Mouse (Mus musculus): Measurements from ENCODE around the gene Nrd1. TPM values are rescaled to one million over a fixed set of nuclear protein-coding genes. Genes with fewer than 3 reads are reported as not detected.

Nrd1 gene
- polyA plus RNA-seq, 1 experiment, result 150 TPM

DNA sequence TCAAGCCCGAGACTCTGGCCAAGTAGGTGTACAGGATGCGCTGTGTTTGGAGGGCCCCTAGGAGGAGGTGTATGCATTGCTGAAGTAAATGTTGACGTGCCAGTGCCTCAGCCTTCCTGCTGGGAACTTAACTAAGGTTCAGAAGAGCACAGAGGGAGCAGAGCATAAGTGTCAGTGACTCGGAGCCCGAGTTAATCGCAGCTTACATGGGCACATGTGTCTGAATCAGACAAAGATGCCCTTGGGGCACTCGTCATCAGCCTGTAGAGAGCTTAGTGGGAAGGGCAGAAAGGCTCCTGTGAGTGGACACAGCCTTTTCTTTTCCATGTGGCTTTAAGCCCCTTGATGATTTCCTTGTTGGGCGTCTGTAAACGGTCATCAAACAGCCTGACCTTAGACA lies 53.5 kb downstream of the Nrd1 start:
- no peaks in the 10 kb centered on the region for H3K27me3 ChIP-seq (ENCODE audit: control insufficient read depth, insufficient read depth, low read length)
- no peaks in the 10 kb centered on the region for H3K4me1 ChIP-seq (ENCODE audit: control insufficient read depth, insufficient read depth, low read length)
- WGBS, result 84% methylated on average over 9 of the region's 9 CpGs
- no peak for DNase-seq
- no peak overlapping the region for H3K27ac ChIP-seq (ENCODE audit: insufficient read depth, low read length)
- no peak for TF ChIP-seq CTCF (IDR thresholded peaks at IDR 0.05; ENCODE audit: borderline replicate concordance, insufficient read depth, low read depth, low read length)
- no peak for TF ChIP-seq POLR2A (IDR thresholded peaks at IDR 0.05; ENCODE audit: borderline replicate concordance, insufficient read depth, low read length)
- no peak overlapping the region for H3K4me3 ChIP-seq (replicated peaks; ENCODE audit: insufficient read depth, low read depth, low read length)

DNA sequence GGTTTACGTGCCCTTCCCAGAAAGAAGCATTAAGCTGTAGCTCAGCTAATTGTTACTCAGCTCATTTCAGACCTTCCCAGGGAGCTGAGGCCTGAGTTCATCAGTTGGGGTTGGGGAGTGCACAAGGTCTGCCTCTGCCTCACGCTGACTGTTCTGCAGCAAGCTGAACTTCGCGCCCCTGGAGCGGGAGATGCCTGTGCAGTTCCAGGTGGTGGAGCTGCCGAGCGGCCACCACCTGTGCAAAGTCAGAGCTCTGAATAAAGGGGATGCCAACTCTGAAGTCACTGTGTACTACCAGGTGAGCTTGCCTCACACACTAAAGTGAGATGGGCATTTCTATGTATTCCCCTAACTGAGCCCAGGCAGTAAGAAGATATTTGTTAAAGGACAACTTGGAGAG lies 55.9 kb downstream of the Nrd1 start:
- H3K27ac ChIP-seq (ENCODE audit: insufficient read depth, low read length), result no peak overlapping the region
- WGBS, result 66% methylated on average over 7 of the region's 7 CpGs
- no peak for DNase-seq
- no peak overlapping the region for H3K4me3 ChIP-seq (replicated peaks; ENCODE audit: insufficient read depth, low read depth, low read length)
- TF ChIP-seq CTCF (IDR thresholded peaks at IDR 0.05; ENCODE audit: borderline replicate concordance, insufficient read depth, low read depth, low read length), result no peak
- no peak for TF ChIP-seq POLR2A (IDR thresholded peaks at IDR 0.05; ENCODE audit: borderline replicate concordance, insufficient read depth, low read length)
- H3K27me3 ChIP-seq (ENCODE audit: control insufficient read depth, insufficient read depth, low read length), result no peaks in the 10 kb centered on the region
- no peaks in the 10 kb centered on the region for H3K4me1 ChIP-seq (ENCODE audit: control insufficient read depth, insufficient read depth, low read length)

DNA sequence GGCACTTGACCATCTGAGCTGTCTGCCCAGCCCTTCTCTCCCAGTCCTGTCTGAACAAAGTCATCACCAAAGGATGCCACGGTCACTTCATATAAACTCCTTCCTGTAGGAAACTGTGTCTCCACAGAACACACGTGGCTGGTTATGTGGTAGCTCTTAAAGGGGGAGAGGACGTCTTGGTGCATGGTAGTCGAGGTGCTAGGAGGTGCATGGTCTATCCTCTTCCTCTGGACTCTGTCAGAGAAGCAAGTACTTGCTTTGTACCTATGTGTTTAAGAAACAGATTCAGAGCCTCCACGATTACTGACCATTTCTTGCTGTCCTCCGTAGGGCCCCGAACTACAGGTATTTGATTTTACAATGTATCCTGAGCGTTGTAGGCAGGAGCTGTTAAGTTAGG lies 57.2 kb downstream of the Nrd1 start:
- 93% methylated on average over 8 of the region's 8 CpGs for WGBS
- DNase-seq, result no peak
- Histone ChIP-seq H3K27ac (ENCODE audit: insufficient read depth, low read length) (no peak overlapping the region), H3K4me3 (replicated peaks; ENCODE audit: insufficient read depth, low read depth, low read length) (no peak overlapping the region), H3K4me1 (ENCODE audit: control insufficient read depth, insufficient read depth, low read length) (no peaks in the 10 kb centered on the region), H3K27me3 (ENCODE audit: control insufficient read depth, insufficient read depth, low read length) (no peaks in the 10 kb centered on the region)
- no peak for TF ChIP-seq CTCF (IDR thresholded peaks at IDR 0.05; ENCODE audit: borderline replicate concordance, insufficient read depth, low read depth, low read length)
- no peak for TF ChIP-seq POLR2A (IDR thresholded peaks at IDR 0.05; ENCODE audit: borderline replicate concordance, insufficient read depth, low read length)

DNA sequence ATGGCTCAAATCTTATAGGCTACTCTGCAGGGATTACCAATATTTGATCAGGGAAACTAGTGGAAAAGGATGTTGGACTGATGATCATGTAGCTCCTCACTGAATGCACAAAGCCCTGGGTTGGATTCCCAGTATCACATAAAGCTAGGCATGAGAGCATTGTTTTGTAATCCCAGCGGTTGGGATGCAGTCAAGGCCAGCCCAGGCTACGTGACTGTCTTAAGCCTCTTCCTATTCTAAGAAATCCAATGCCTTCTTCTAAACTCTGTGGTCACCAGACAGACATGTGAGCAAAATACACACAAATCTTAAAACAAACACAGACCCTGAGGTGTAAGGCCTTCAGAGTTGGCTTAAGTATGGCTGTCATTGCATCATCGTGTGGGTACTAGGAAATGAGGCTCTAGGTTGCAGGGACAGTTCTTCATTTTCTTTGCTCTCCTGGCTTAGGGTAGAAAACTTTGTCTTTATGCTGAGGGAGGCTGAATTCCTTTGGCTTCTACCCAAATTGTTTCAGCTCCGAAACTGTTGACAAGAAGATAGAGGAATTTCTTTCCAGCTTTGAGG lies 58.9 kb downstream of the Nrd1 start:
- H3K27me3 ChIP-seq (ENCODE audit: control insufficient read depth, insufficient read depth, low read length), result no peaks in the 10 kb centered on the region
- no peak overlapping the region for H3K4me3 ChIP-seq (replicated peaks; ENCODE audit: insufficient read depth, low read depth, low read length)
- H3K4me1 ChIP-seq (ENCODE audit: control insufficient read depth, insufficient read depth, low read length), result no peaks in the 10 kb centered on the region
- TF ChIP-seq POLR2A (IDR thresholded peaks at IDR 0.05; ENCODE audit: borderline replicate concordance, insufficient read depth, low read length) (no peak), CTCF (IDR thresholded peaks at IDR 0.05; ENCODE audit: borderline replicate concordance, insufficient read depth, low read depth, low read length) (no peak)
- H3K27ac ChIP-seq (ENCODE audit: insufficient read depth, low read length), result no peak overlapping the region
- whole genome bisulfite sequencing, result 86% methylated on average over 4 of the region's 4 CpGs
- no peak for DNase-seq

DNA sequence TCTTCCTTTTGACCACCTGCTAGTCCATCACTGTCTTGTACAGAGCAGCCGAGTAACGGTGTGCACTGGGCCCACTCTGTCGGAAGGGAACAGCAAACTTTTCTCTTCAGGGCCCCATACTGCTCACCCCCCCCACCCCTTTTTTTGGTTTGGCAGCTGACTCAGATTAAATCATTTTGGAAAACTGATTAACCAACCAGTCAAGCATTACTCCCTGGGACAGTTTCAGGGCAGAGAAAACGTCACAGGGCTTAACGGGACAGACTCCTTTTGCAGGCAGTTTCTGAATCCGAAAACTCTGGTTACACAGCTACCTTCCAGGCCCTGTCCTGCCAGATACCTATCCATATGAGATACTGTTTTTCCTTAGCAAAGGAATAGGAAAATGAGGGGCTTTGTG lies 64.5 kb downstream of the Nrd1 start:
- Histone ChIP-seq H3K27me3 (ENCODE audit: control insufficient read depth, insufficient read depth, low read length) (no peaks in the 10 kb centered on the region), H3K4me3 (replicated peaks; ENCODE audit: insufficient read depth, low read depth, low read length) (no peak overlapping the region), H3K4me1 (ENCODE audit: control insufficient read depth, insufficient read depth, low read length) (no peaks in the 10 kb centered on the region), H3K27ac (ENCODE audit: insufficient read depth, low read length) (no peak overlapping the region)
- DNase-seq, result no peak
- TF ChIP-seq CTCF (IDR thresholded peaks at IDR 0.05; ENCODE audit: borderline replicate concordance, insufficient read depth, low read depth, low read length) (no peak), POLR2A (IDR thresholded peaks at IDR 0.05; ENCODE audit: borderline replicate concordance, insufficient read depth, low read length) (no peak)
- WGBS, result 67% methylated on average over 6 of the region's 6 CpGs

DNA sequence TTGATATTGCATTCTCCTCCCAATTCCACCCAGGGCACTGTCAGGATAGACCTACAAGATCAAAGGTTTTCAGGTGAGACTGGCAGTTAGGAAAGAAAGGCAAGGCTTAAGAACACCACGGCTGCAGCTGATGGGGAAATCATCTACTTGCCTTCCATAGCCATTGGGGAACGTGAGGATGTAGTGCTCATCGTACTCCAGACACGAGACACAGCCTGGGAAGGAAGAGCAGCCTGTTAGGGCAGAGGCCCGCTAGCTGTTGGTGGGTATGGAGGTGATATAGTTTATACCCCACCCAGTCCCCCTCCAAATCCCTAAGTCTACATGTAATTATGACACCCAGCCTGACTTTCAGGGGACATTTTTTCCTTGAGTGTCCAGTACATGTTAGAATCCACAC lies 65.3 kb downstream of the Nrd1 start:
- no peaks in the 10 kb centered on the region for H3K27me3 ChIP-seq (ENCODE audit: control insufficient read depth, insufficient read depth, low read length)
- 96% methylated on average over 5 of the region's 5 CpGs for WGBS
- no peak overlapping the region for H3K27ac ChIP-seq (ENCODE audit: insufficient read depth, low read length)
- no peak for DNase-seq
- no peaks in the 10 kb centered on the region for H3K4me1 ChIP-seq (ENCODE audit: control insufficient read depth, insufficient read depth, low read length)
- TF ChIP-seq CTCF (IDR thresholded peaks at IDR 0.05; ENCODE audit: borderline replicate concordance, insufficient read depth, low read depth, low read length) (no peak), POLR2A (IDR thresholded peaks at IDR 0.05; ENCODE audit: borderline replicate concordance, insufficient read depth, low read length) (no peak)
- no peak overlapping the region for H3K4me3 ChIP-seq (replicated peaks; ENCODE audit: insufficient read depth, low read depth, low read length)

DNA sequence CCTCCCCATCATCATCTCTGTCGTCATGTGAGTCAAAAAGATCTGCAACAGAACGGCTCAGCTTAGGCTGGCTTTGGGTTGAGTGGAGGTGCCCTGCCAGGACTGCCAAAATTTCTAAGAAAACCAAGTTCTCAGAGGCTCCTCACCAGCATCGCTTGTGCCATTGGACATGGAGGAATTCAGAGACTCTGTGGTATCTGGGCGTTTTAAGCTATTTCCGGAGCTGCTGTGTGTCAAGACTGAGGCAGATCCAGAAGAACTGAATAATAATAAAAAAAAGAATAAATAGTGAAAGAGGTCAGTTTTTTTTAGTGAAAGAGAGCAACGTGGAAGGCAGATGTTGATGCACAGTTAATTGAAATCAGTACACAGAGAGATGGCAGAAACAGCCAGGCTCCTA lies 72.4 kb downstream of the Nrd1 start:
- 90% methylated on average over 6 of the region's 6 CpGs for WGBS
- H3K27me3 ChIP-seq (ENCODE audit: control insufficient read depth, insufficient read depth, low read length), result no peaks in the 10 kb centered on the region
- H3K27ac ChIP-seq (ENCODE audit: insufficient read depth, low read length), result no peak overlapping the region
- TF ChIP-seq POLR2A (IDR thresholded peaks at IDR 0.05; ENCODE audit: borderline replicate concordance, insufficient read depth, low read length) (no peak), CTCF (IDR thresholded peaks at IDR 0.05; ENCODE audit: borderline replicate concordance, insufficient read depth, low read depth, low read length) (no peak)
- DNase-seq, result no peak
- H3K4me3 ChIP-seq (replicated peaks; ENCODE audit: insufficient read depth, low read depth, low read length), result no peak overlapping the region
- no peaks in the 10 kb centered on the region; the same call in 1 of the 2 replicates for H3K4me1 ChIP-seq (ENCODE audit: control insufficient read depth, insufficient read depth, low read length)

DNA sequence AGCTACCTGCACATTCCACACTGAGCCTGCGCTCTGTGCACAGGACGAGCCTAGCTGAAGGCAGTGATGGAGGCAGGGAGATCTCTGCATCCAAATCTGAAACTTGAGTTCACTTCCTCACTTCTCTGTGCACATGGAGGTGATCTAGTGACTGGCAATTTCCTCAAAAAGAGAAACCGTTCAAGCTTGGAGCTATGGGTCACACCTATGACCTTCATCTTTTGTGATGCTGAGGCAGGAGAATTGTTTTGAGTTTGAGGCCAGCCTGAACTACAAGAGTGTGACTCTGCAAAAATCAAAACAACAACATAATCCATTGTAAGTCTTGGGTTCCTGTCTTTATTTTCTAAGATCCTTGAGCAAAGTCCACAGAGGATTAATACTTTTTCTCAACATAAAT lies 72.8 kb downstream of the Nrd1 start:
- 87% methylated on average over 3 of the region's 3 CpGs for WGBS

More for the DNA sequence above, 72.8 kb downstream of the Nrd1 start:
- no peak overlapping the region for H3K27ac ChIP-seq (ENCODE audit: insufficient read depth, low read length)
- no peak overlapping the region for H3K4me3 ChIP-seq (replicated peaks; ENCODE audit: insufficient read depth, low read depth, low read length)
- no peaks in the 10 kb centered on the region; the same call in 1 of the 2 replicates for H3K4me1 ChIP-seq (ENCODE audit: control insufficient read depth, insufficient read depth, low read length)
- TF ChIP-seq POLR2A (IDR thresholded peaks at IDR 0.05; ENCODE audit: borderline replicate concordance, insufficient read depth, low read length) (no peak), CTCF (IDR thresholded peaks at IDR 0.05; ENCODE audit: borderline replicate concordance, insufficient read depth, low read depth, low read length) (no peak)
- no peaks in the 10 kb centered on the region for H3K27me3 ChIP-seq (ENCODE audit: control insufficient read depth, insufficient read depth, low read length)
- DNase-seq, result no peak
